ENCODE assay signal across 11 mouse cellular contexts in the genomic region with DNA sequence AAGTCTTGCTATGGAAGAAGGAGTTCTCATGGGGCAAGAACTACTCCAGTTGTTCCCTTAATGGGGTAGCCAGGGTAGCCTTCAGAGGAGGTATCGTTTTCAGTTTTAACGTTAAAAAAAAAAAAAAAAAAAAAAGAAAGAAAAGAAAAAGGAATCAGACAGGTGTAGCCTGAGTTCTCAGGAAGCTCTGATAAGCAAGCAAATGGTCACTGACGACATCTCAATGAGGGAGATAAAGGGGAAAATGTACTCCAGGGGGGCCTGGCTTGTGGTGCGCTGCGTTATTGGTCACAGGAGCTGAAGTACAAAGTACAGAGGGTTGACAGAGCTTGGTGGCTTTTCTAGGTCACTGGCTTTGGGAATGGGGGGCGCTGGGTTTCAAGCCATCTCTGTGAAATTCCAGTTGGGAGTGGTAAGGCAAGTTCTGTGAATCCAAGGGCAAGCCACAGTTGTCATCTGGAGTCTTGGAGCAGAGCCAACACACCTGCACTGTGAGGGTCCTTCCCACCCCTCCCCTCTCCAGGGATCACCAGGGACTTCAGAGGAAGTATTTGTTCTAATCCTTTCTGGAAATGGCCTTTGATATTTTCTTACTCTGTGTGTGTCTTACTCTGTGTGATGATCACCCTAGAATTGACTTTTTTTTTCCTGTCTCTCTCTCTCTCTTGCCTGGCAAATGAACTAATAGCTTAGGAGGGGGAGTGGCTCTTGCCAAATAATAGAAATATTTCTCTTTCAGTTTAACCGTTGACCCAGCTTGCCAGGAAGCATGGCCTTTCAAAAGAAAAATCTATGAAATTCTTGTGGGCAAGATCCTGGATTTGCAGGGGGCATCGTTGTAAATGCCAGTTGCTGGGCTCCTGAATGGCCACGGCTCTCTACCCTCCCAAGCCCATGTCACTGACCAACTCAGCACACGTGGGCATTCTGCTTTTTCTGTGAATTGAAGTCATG.
A peak's percentile ranks its signal among the peaks of the same experiment; 100 is the strongest.
DNase-seq lines count a peak whose midpoint lies in the region; ATAC-seq lines count a peak whose summit lies in the region.
"Had no signal": no experiment of that assay in that cellular context is flagged by ENCODE, and none has a peak within 500 bp of the region (broad histone marks: within the 10 kb centered on the region; RNA-seq: fewer than 3 reads in every experiment).

No protein-coding gene starts in this region.

- no peak overlapping the region for H3K9ac ChIP-seq in heart, embryonic 12.5 days
- H3K9ac ChIP-seq in lung, embryonic 15.5 days = no peak overlapping the region
- H3K9ac ChIP-seq in stomach, embryonic 14.5 days (replicated peaks; ENCODE audit: low read depth, low read length) = no peak overlapping the region
- H3K9ac ChIP-seq: forebrain, postnatal 0 days had no signal

- no peaks in the 10 kb centered on the region for H3K9me3 ChIP-seq in heart, embryonic 12.5 days (replicated peaks)
- H3K9me3 ChIP-seq in lung, embryonic 15.5 days = no peaks in the 10 kb centered on the region
- no peaks in the 10 kb centered on the region for H3K9me3 ChIP-seq in stomach, embryonic 14.5 days (ENCODE audit: control insufficient read depth, low read depth, low read length)

- no peak overlapping the region for H3K27ac ChIP-seq in heart, embryonic 12.5 days (ENCODE audit: poor library complexity, severe bottlenecking)
- H3K27ac ChIP-seq in lung, embryonic 15.5 days = peak overlapping the region; percentile 74
- peak overlapping the region; percentile 83; the same call in 1 of the 2 replicates for H3K27ac ChIP-seq in stomach, embryonic 14.5 days (ENCODE audit: low read length)

- WGBS in heart, embryonic 12.5 days = 46% methylated on average over 10 of the region's 10 CpGs
- WGBS in lung, embryonic 15.5 days = 31% methylated on average over 10 of the region's 10 CpGs
- WGBS in stomach, embryonic 14.5 days = 48% methylated on average over 10 of the region's 10 CpGs

- peaks cover 50% of the 10 kb centered on the region for H3K4me1 ChIP-seq in heart, embryonic 12.5 days (replicated peaks)
- peaks cover 60% of the 10 kb centered on the region for H3K4me1 ChIP-seq in lung, embryonic 15.5 days
- peaks cover 27% of the 10 kb centered on the region for H3K4me1 ChIP-seq in stomach, embryonic 14.5 days (ENCODE audit: control insufficient read depth, insufficient read depth, low read length)

- H3K4me2 ChIP-seq in heart, embryonic 12.5 days = no peak overlapping the region
- H3K4me2 ChIP-seq in lung, embryonic 15.5 days = peak overlapping the region; percentile 7; the same call in 1 of the 2 replicates
- 0 out of 2 replicates have a peak overlapping the region, but pooled peaks have one; percentile 11 for H3K4me2 ChIP-seq in stomach, embryonic 14.5 days (replicated peaks; ENCODE audit: low read depth, low read length)
- H3K4me2 ChIP-seq: midbrain, embryonic 11.5 days had no signal

- H3K36me3 ChIP-seq in heart, embryonic 12.5 days = no peaks in the 10 kb centered on the region
- no peaks in the 10 kb centered on the region for H3K36me3 ChIP-seq in lung, embryonic 15.5 days
- H3K36me3 ChIP-seq in stomach, embryonic 14.5 days (ENCODE audit: control insufficient read depth, insufficient read depth, low read length) = no peaks in the 10 kb centered on the region

- no peak overlapping the region for H3K4me3 ChIP-seq in heart, embryonic 12.5 days
- no peak overlapping the region for H3K4me3 ChIP-seq in lung, embryonic 15.5 days
- H3K4me3 ChIP-seq in stomach, embryonic 14.5 days (ENCODE audit: low read depth, low read length) = no peak overlapping the region

- H3K27me3 ChIP-seq in heart, embryonic 12.5 days (replicated peaks) = no peaks in the 10 kb centered on the region
- H3K27me3 ChIP-seq in lung, embryonic 15.5 days = no peaks in the 10 kb centered on the region
- no peaks in the 10 kb centered on the region for H3K27me3 ChIP-seq in stomach, embryonic 14.5 days (ENCODE audit: control insufficient read depth, insufficient read depth, low read length)

- no peak for ATAC-seq in heart, embryonic 12.5 days (ENCODE audit: insufficient number of reproducible peaks, low FRiP score)
- no peak for ATAC-seq in lung, embryonic 15.5 days (ENCODE audit: borderline replicate concordance, extremely low read depth, low FRiP score, low TSS enrichment)
- peak; percentile 15 for ATAC-seq in stomach, embryonic 14.5 days (ENCODE audit: insufficient number of reproducible peaks, insufficient read depth, low FRiP score, low read depth)
- ATAC-seq: activated CD4-positive, CD25-positive, alpha-beta regulatory T cell, adult 4 months had no signal

- peak; percentile 81 for DNase-seq in heart, adult 11 months
- DNase-seq in lung, postnatal 10 days = no peak
- peak; percentile 14 for DNase-seq in kidney, adult 11 months
- no peak for DNase-seq in frontal cortex, adult 2 months (ENCODE audit: extremely low spot score in 1 of 2, low spot score in 1 of 2)
- no peak for DNase-seq in cerebellum, adult 9-10 months

Comparison
In these comparisons a context has a peak if more than half of its experiments do, and no peak if none do; other contexts are left out.
1. DNase-seq: peak in heart, adult 11 months (single experiment) and kidney, adult 11 months (single experiment); none in lung, postnatal 10 days (single experiment), frontal cortex, adult 2 months (0 of 2) and cerebellum, adult 9-10 months (single experiment).